Mouse (Mus musculus) brain, embryonic 14.5 days (tissue): Measurements from ENCODE around the gene Mia2.

Experiments used
- CTCF ChIP-seq: fragments of 200-500 bp; IDR thresholded peaks from 2 replicates; pipeline ENCODE4 v1.5.1; 2012; ENCODE audit warnings: inconsistent platforms, mild to moderate bottlenecking, moderate library complexity, borderline replicate concordance; ENCODE audit not compliant: insufficient read depth, insufficient read length; ENCODE audit errors: extremely low read depth
- POLR2A ChIP-seq: fragments of 200-500 bp; IDR thresholded peaks from 2 replicates; pipeline ENCODE4 v1.6.1; 2012; ENCODE audit warnings: mild to moderate bottlenecking, inconsistent platforms, borderline replicate concordance; ENCODE audit not compliant: poor library complexity, insufficient read depth, insufficient read length, severe bottlenecking; ENCODE audit errors: extremely low read depth

GRCm38 (mm10) chr12:59217331-59217730 lies 121.7 kb downstream of the Mia2 start:
- TF ChIP-seq CTCF (no peak), POLR2A (no peak)
